Mouse (Mus musculus) midbrain, embryonic 13.5 days (tissue): ENCODE results near the gene Soga1. TPM values are rescaled to one million over a fixed set of nuclear protein-coding genes. Genes with fewer than 3 reads are reported as not detected.

ENCODE experiments used
- ATAC-seq: fragments of 200-750 bp; cut with Nextera tagmentation; 2 replicates; pipeline ENCODE4 v1.8.0; 2017; ENCODE audit warnings: mild to moderate bottlenecking, moderate TSS enrichment, moderate library complexity
- H3K27ac ChIP-seq: fragments of 300-500 bp; sonication (generic); 2 replicates; pipeline ENCODE4 v1.5.1; 2015; ENCODE audit warnings: inconsistent platforms, mild to moderate bottlenecking, moderate library complexity
- H3K27me3 ChIP-seq: fragments of 300-500 bp; sonication (generic); 2 replicates; pipeline ENCODE4 v1.6.1; 2015; ENCODE audit warnings: mild to moderate bottlenecking, inconsistent platforms
- H3K36me3 ChIP-seq: fragments of 300-500 bp; sonication (generic); 2 replicates; pipeline ENCODE4 v1.6.1; 2015; ENCODE audit warnings: mild to moderate bottlenecking, inconsistent platforms
- H3K4me1 ChIP-seq: fragments of 300-500 bp; sonication (generic); replicated peaks from 2 replicates; pipeline ENCODE4 v1.6.1; 2015; ENCODE audit warnings: inconsistent platforms
- H3K4me2 ChIP-seq: fragments of 300-500 bp; sonication (generic); replicated peaks from 2 replicates; pipeline ENCODE4 v1.6.1; 2015; ENCODE audit warnings: moderate library complexity, mild to moderate bottlenecking, inconsistent platforms
- H3K4me3 ChIP-seq: fragments of 300-500 bp; sonication (generic); replicated peaks from 2 replicates; pipeline ENCODE4 v1.5.1; 2015; ENCODE audit warnings: mild to moderate bottlenecking, inconsistent platforms
- H3K9ac ChIP-seq: fragments of 300-500 bp; sonication (generic); replicated peaks from 2 replicates; pipeline ENCODE4 v1.6.1; 2015; ENCODE audit warnings: mild to moderate bottlenecking, inconsistent platforms
- H3K9me3 ChIP-seq: fragments of 300-500 bp; sonication (generic); 2 replicates; pipeline ENCODE4 v1.6.1; 2016; ENCODE audit warnings: mild to moderate bottlenecking, inconsistent platforms
- WGBS: fragments of 180-500 bp; shearing (Covaris S2); methylation state at CpG from one replicate; pipeline ENCODE4 v1.1.7; 2015; 5-methylcytosine and 5-hydroxymethylcytosine counted together
- polyA plus RNA-seq: library from polyadenylated mRNA; unstranded; fragments of >200 nt; fragmentation: Nextera tagmentation; extraction: Ambion mirVana; gene quantifications from 2 replicates; pipeline ENCODE4 v1.2.1, GENCODE M21; 2015

Gene Soga1
- 6.2 and 6.4 TPM in 2 replicates for polyA plus RNA-seq

GRCm38 (mm10) chr2:157078793-157079700 is at the start of gene Soga1:
Gene Soga1 (minus strand): TSS chr2:157079254.
- peak; percentile 85 for ATAC-seq
- Histone ChIP-seq H3K9me3 (no peaks in the 10 kb centered on the region), H3K36me3 (peaks cover 7% of the 10 kb centered on the region; the same call in 1 of the 2 replicates), H3K4me3 (peak within 1 kb of the TSS; percentile 98), H3K4me1 (peaks cover 52% of the 10 kb centered on the region), H3K4me2 (peak within 1 kb of the TSS; percentile 100), H3K27me3 (no peaks in the 10 kb centered on the region), H3K9ac (peak within 1 kb of the TSS; percentile 100), H3K27ac (peak within 1 kb of the TSS; percentile 99)
- under 1% methylated on average over 77 of the region's 136 CpGs for WGBS

GRCm38 (mm10) chr2:157128072-157128471 is 49.0 kb upstream of the Soga1 start:
- H3K27ac ChIP-seq, result no peak overlapping the region
- H3K36me3 ChIP-seq, result no peaks in the 10 kb centered on the region
- H3K9me3 ChIP-seq, result no peaks in the 10 kb centered on the region
- H3K4me1 ChIP-seq, result no peaks in the 10 kb centered on the region
- no peaks in the 10 kb centered on the region for H3K27me3 ChIP-seq
- H3K4me2 ChIP-seq, result no peak overlapping the region
- 66% methylated on average over 4 of the region's 4 CpGs for WGBS
- no peak for ATAC-seq
- no peak overlapping the region for H3K4me3 ChIP-seq
- H3K9ac ChIP-seq, result no peak overlapping the region

- no peaks in the 10 kb centered on the region for H3K9me3 ChIP-seq
- no peak overlapping the region for H3K4me3 ChIP-seq
- no peak overlapping the region for H3K27ac ChIP-seq
- 85% methylated on average over 3 of the region's 3 CpGs for WGBS
- ATAC-seq, result no peak
- H3K27me3 ChIP-seq, result no peaks in the 10 kb centered on the region
- H3K9ac ChIP-seq, result no peak overlapping the region
- H3K36me3 ChIP-seq, result no peaks in the 10 kb centered on the region
- H3K4me2 ChIP-seq, result no peak overlapping the region
- H3K4me1 ChIP-seq, result no peaks in the 10 kb centered on the region
These were observed 48.3 kb upstream of the Soga1 start for GRCm38 (mm10) chr2:157127370-157127769.

- Histone ChIP-seq H3K9me3 (no peaks in the 10 kb centered on the region), H3K4me3 (no peak overlapping the region), H3K9ac (no peak overlapping the region), H3K36me3 (peaks cover 6% of the 10 kb centered on the region; the same call in 1 of the 2 replicates), H3K4me2 (no peak overlapping the region), H3K27ac (no peak overlapping the region), H3K4me1 (no peaks in the 10 kb centered on the region), H3K27me3 (no peaks in the 10 kb centered on the region)
- ATAC-seq, result no peak
- WGBS, result 91% methylated on average over 3 of the region's 3 CpGs
These were observed 46.2 kb upstream of the Soga1 start for GRCm38 (mm10) chr2:157125246-157125645.

- Histone ChIP-seq H3K9ac (no peak overlapping the region), H3K4me2 (no peak overlapping the region), H3K27me3 (no peaks in the 10 kb centered on the region), H3K9me3 (no peaks in the 10 kb centered on the region), H3K4me3 (no peak overlapping the region), H3K4me1 (no peaks in the 10 kb centered on the region), H3K36me3 (peaks cover 14% of the 10 kb centered on the region), H3K27ac (no peak overlapping the region)
- 91% methylated on average over 8 of the region's 8 CpGs for WGBS
- no peak for ATAC-seq
These were observed 42.7 kb upstream of the Soga1 start for GRCm38 (mm10) chr2:157121766-157122165.

- no peak for ATAC-seq
- 80% methylated on average over 3 of the region's 3 CpGs for WGBS
- Histone ChIP-seq H3K4me2 (no peak overlapping the region), H3K27ac (no peak overlapping the region), H3K4me1 (no peaks in the 10 kb centered on the region), H3K9ac (no peak overlapping the region), H3K36me3 (peaks cover 18% of the 10 kb centered on the region), H3K9me3 (no peaks in the 10 kb centered on the region), H3K27me3 (no peaks in the 10 kb centered on the region), H3K4me3 (no peak overlapping the region)
These were observed 40.0 kb upstream of the Soga1 start for GRCm38 (mm10) chr2:157119075-157119474.

- WGBS, result 85% methylated on average over 4 of the region's 4 CpGs
- Histone ChIP-seq H3K9me3 (no peaks in the 10 kb centered on the region), H3K27me3 (no peaks in the 10 kb centered on the region), H3K4me1 (no peaks in the 10 kb centered on the region), H3K4me2 (no peak overlapping the region), H3K4me3 (no peak overlapping the region), H3K36me3 (peaks cover 23% of the 10 kb centered on the region), H3K9ac (no peak overlapping the region), H3K27ac (no peak overlapping the region)
- no peak for ATAC-seq
These were observed 39.5 kb upstream of the Soga1 start for GRCm38 (mm10) chr2:157118556-157118955.

- Histone ChIP-seq H3K9ac (no peak overlapping the region), H3K4me1 (no peaks in the 10 kb centered on the region), H3K27me3 (no peaks in the 10 kb centered on the region), H3K36me3 (peaks cover 31% of the 10 kb centered on the region), H3K4me2 (no peak overlapping the region), H3K9me3 (no peaks in the 10 kb centered on the region), H3K27ac (no peak overlapping the region), H3K4me3 (no peak overlapping the region)
- 22% methylated on average over 3 of the region's 3 CpGs for WGBS
- no peak for ATAC-seq
These were observed 37.9 kb upstream of the Soga1 start for GRCm38 (mm10) chr2:157116964-157117363.

- H3K4me2 ChIP-seq, result no peak overlapping the region
- H3K9me3 ChIP-seq, result no peaks in the 10 kb centered on the region
- no peak overlapping the region for H3K27ac ChIP-seq
- WGBS, result 92% methylated on average over 4 of the region's 4 CpGs
- H3K36me3 ChIP-seq, result peaks cover 24% of the 10 kb centered on the region
- no peaks in the 10 kb centered on the region for H3K4me1 ChIP-seq
- H3K27me3 ChIP-seq, result no peaks in the 10 kb centered on the region
- ATAC-seq, result no peak
- no peak overlapping the region for H3K4me3 ChIP-seq
- H3K9ac ChIP-seq, result no peak overlapping the region
These were observed 29.2 kb upstream of the Soga1 start for GRCm38 (mm10) chr2:157108236-157108635.

- H3K27me3 ChIP-seq, result no peaks in the 10 kb centered on the region
- no peak overlapping the region for H3K27ac ChIP-seq
- no peak overlapping the region for H3K4me3 ChIP-seq
- H3K9ac ChIP-seq, result no peak overlapping the region
- no peaks in the 10 kb centered on the region for H3K4me1 ChIP-seq
- WGBS, result 91% methylated on average over 8 of the region's 8 CpGs
- H3K36me3 ChIP-seq, result peaks cover 43% of the 10 kb centered on the region
- H3K9me3 ChIP-seq, result no peaks in the 10 kb centered on the region
- no peak for ATAC-seq
- H3K4me2 ChIP-seq, result no peak overlapping the region
These were observed 25.4 kb upstream of the Soga1 start for GRCm38 (mm10) chr2:157104454-157104853.

GRCm38 (mm10) chr2:157102256-157102655 is 23.2 kb upstream of the Soga1 start:
- H3K36me3 ChIP-seq, result peaks cover 40% of the 10 kb centered on the region
- no peak overlapping the region for H3K9ac ChIP-seq
- no peak for ATAC-seq
- WGBS, result 40% methylated on average over 2 of the region's 2 CpGs
- no peaks in the 10 kb centered on the region for H3K9me3 ChIP-seq
- no peaks in the 10 kb centered on the region for H3K27me3 ChIP-seq
- no peaks in the 10 kb centered on the region for H3K4me1 ChIP-seq
- no peak overlapping the region for H3K4me2 ChIP-seq
- H3K27ac ChIP-seq, result no peak overlapping the region
- no peak overlapping the region for H3K4me3 ChIP-seq

GRCm38 (mm10) chr2:157101650-157102049 is 22.6 kb upstream of the Soga1 start:
- H3K9ac ChIP-seq, result no peak overlapping the region
- no peak overlapping the region for H3K4me2 ChIP-seq
- whole genome bisulfite sequencing, result over 99% methylated on average over 9 of the region's 9 CpGs
- H3K4me1 ChIP-seq, result no peaks in the 10 kb centered on the region
- no peaks in the 10 kb centered on the region for H3K27me3 ChIP-seq
- H3K9me3 ChIP-seq, result no peaks in the 10 kb centered on the region
- peaks cover 40% of the 10 kb centered on the region for H3K36me3 ChIP-seq
- H3K27ac ChIP-seq, result no peak overlapping the region
- ATAC-seq, result no peak
- no peak overlapping the region for H3K4me3 ChIP-seq

- H3K4me2 ChIP-seq, result no peak overlapping the region
- WGBS, result 92% methylated on average over 12 of the region's 12 CpGs
- no peak overlapping the region for H3K9ac ChIP-seq
- H3K36me3 ChIP-seq, result peaks cover 43% of the 10 kb centered on the region
- H3K27me3 ChIP-seq, result no peaks in the 10 kb centered on the region
- H3K27ac ChIP-seq, result no peak overlapping the region
- no peak for ATAC-seq
- H3K4me1 ChIP-seq, result no peaks in the 10 kb centered on the region
- H3K4me3 ChIP-seq, result no peak overlapping the region
- H3K9me3 ChIP-seq, result no peaks in the 10 kb centered on the region
These were observed 21.2 kb upstream of the Soga1 start for GRCm38 (mm10) chr2:157100319-157100605.
